Mouse (Mus musculus) liver, embryonic 14.5 days (tissue): ENCODE results near the gene Dnajc1.

Experiments
- CTCF ChIP-seq: IDR thresholded peaks from 2 replicates; pipeline ENCODE4 v1.5.1; 2016; ENCODE audit warnings: antibody characterized with exemption, low read depth, control low read depth
- EP300 ChIP-seq: IDR thresholded peaks from 2 replicates; pipeline ENCODE4 v1.6.1; 2016; ENCODE audit warnings: antibody characterized with exemption, low read depth

DNA sequence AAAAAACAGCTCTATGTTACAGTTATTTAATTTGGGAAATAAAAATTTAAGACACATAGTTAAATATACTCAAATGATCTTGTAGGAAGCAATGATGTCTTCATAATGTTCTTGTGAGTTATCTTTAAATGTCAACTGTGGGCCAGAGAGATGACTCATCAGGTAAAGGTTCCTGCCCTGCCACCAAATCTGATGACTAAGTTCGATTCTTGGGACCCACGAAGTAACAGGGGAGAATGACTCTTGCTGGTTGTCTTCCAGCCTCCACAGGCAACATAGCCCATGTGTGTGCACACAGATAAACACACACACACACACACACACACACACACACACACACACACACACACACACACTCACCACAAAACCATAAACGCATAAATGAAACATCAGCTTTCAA lies 22.6 kb upstream of the Dnajc1 start:
- TF ChIP-seq CTCF (no peak), EP300 (no peak)
